Mouse (Mus musculus): ENCODE measurements around the gene Serinc3.

DNA sequence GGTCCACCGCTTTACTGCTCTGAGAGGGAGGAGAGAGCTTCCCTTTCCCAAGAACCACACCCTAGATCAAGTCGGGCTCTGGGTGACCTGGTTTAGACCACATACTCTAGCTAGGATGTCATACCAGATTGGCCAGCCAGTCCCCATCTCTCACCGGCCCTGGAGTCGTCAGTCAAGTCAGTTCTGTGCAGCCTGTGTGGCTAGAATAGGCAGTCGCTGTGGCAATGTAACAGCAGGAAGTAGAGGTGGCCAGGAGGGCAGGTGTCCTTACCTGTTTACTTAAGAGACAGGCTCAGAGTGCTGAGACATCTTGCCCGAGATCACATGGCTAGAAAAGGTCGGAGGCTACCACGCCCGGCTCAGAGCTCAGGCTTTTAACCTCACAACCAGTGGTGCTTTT, 33.8 kb downstream of the Serinc3 start:
- TF ChIP-seq CTCF (IDR thresholded peaks at IDR 0.05; ENCODE audit: low read depth, low read length) (no peak), POLR2A (IDR thresholded peaks at IDR 0.05; ENCODE audit: borderline replicate concordance, low read depth, low read length) (no peak)
